Mouse (Mus musculus): ENCODE measurements around the gene Inpp5d. TPM values are rescaled to one million over a fixed set of nuclear protein-coding genes. Genes with fewer than 3 reads are reported as not detected.

Inpp5d gene
- polyA plus RNA-seq, 1 experiment = 278 TPM

- Histone ChIP-seq H3K27ac (ENCODE audit: control insufficient read depth, insufficient read depth, low read length) (no peak overlapping the region), H3K4me3 (ENCODE audit: control insufficient read depth, insufficient read depth, low read length) (no peak overlapping the region), H3K27me3 (ENCODE audit: control insufficient read depth, insufficient read depth, low read length) (no peaks in the 10 kb centered on the region), H3K4me1 (replicated peaks; ENCODE audit: control insufficient read depth, insufficient read depth, low read length) (peaks cover 22% of the 10 kb centered on the region), H3K36me3 (ENCODE audit: control insufficient read depth, insufficient read depth, low read length) (peaks cover 6% of the 10 kb centered on the region)
- TF ChIP-seq CTCF (IDR thresholded peaks at IDR 0.05; ENCODE audit: borderline replicate concordance, control insufficient read depth, extremely low read depth, insufficient read depth, low read length, poor library complexity) = no peak
- TF ChIP-seq POLR2A (IDR thresholded peaks at IDR 0.05; ENCODE audit: control insufficient read depth, extremely low read depth, insufficient read depth, low read length, poor library complexity) = no peak
- DNase-seq = no peak
- WGBS = 86% methylated on average over 10 of the region's 10 CpGs
These were observed 11.5 kb downstream of the Inpp5d start for GRCm38 (mm10) chr1:87631584-87631983.

DNA sequence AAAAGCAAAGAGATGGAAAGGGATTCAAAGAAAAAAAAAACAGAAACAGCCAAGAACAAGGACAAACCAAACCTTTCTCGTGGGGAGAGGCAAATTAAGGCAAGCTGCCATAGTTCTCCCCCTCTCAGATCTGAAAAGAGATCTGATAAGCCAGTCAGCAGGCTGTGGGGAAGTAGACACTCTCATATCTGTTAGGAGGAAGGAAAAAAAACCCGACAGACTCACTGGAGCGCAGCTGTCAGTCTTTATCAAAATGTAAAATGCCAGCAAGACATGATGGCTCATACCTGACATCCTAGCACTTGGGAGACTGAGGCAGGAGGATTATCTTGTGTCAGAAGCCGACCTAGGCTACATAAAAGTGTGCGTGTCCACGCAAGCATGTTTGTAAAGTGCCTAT lies 12.1 kb downstream of the Inpp5d start:
- TF ChIP-seq CTCF (IDR thresholded peaks at IDR 0.05; ENCODE audit: borderline replicate concordance, control insufficient read depth, extremely low read depth, insufficient read depth, low read length, poor library complexity) = no peak
- TF ChIP-seq POLR2A (IDR thresholded peaks at IDR 0.05; ENCODE audit: control insufficient read depth, extremely low read depth, insufficient read depth, low read length, poor library complexity) = no peak
- 41% methylated on average over 6 of the region's 6 CpGs for WGBS
- Histone ChIP-seq H3K4me1 (replicated peaks; ENCODE audit: control insufficient read depth, insufficient read depth, low read length) (peaks cover 21% of the 10 kb centered on the region), H3K27me3 (ENCODE audit: control insufficient read depth, insufficient read depth, low read length) (no peaks in the 10 kb centered on the region), H3K36me3 (ENCODE audit: control insufficient read depth, insufficient read depth, low read length) (peaks cover 6% of the 10 kb centered on the region), H3K4me3 (ENCODE audit: control insufficient read depth, insufficient read depth, low read length) (no peak overlapping the region), H3K27ac (ENCODE audit: control insufficient read depth, insufficient read depth, low read length) (no peak overlapping the region)
- no peak for DNase-seq

GRCm38 (mm10) chr1:87636716-87637117 lies 16.6 kb downstream of the Inpp5d start:
- no peaks in the 10 kb centered on the region for H3K27me3 ChIP-seq (ENCODE audit: control insufficient read depth, insufficient read depth, low read length)
- TF ChIP-seq POLR2A (IDR thresholded peaks at IDR 0.05; ENCODE audit: control insufficient read depth, extremely low read depth, insufficient read depth, low read length, poor library complexity) = no peak
- TF ChIP-seq CTCF (IDR thresholded peaks at IDR 0.05; ENCODE audit: borderline replicate concordance, control insufficient read depth, extremely low read depth, insufficient read depth, low read length, poor library complexity) = no peak
- H3K36me3 ChIP-seq (ENCODE audit: control insufficient read depth, insufficient read depth, low read length) = peaks cover 8% of the 10 kb centered on the region
- WGBS = 12% methylated on average over 12 of the region's 12 CpGs
- no peak overlapping the region for H3K27ac ChIP-seq (ENCODE audit: control insufficient read depth, insufficient read depth, low read length)
- peaks cover 38% of the 10 kb centered on the region for H3K4me1 ChIP-seq (replicated peaks; ENCODE audit: control insufficient read depth, insufficient read depth, low read length)
- H3K4me3 ChIP-seq (ENCODE audit: control insufficient read depth, insufficient read depth, low read length) = no peak overlapping the region
- no peak for DNase-seq

GRCm38 (mm10) chr1:87637121-87637877 lies 17.2 kb downstream of the Inpp5d start:
- no peak for TF ChIP-seq CTCF (IDR thresholded peaks at IDR 0.05; ENCODE audit: borderline replicate concordance, control insufficient read depth, extremely low read depth, insufficient read depth, low read length, poor library complexity)
- WGBS = 4% methylated on average over 4 of the region's 4 CpGs
- Histone ChIP-seq H3K27me3 (ENCODE audit: control insufficient read depth, insufficient read depth, low read length) (no peaks in the 10 kb centered on the region), H3K4me1 (replicated peaks; ENCODE audit: control insufficient read depth, insufficient read depth, low read length) (peaks cover 36% of the 10 kb centered on the region), H3K36me3 (ENCODE audit: control insufficient read depth, insufficient read depth, low read length) (peaks cover 10% of the 10 kb centered on the region), H3K27ac (ENCODE audit: control insufficient read depth, insufficient read depth, low read length) (no peak overlapping the region), H3K4me3 (ENCODE audit: control insufficient read depth, insufficient read depth, low read length) (no peak overlapping the region)
- DNase-seq = peak; percentile 55

DNA sequence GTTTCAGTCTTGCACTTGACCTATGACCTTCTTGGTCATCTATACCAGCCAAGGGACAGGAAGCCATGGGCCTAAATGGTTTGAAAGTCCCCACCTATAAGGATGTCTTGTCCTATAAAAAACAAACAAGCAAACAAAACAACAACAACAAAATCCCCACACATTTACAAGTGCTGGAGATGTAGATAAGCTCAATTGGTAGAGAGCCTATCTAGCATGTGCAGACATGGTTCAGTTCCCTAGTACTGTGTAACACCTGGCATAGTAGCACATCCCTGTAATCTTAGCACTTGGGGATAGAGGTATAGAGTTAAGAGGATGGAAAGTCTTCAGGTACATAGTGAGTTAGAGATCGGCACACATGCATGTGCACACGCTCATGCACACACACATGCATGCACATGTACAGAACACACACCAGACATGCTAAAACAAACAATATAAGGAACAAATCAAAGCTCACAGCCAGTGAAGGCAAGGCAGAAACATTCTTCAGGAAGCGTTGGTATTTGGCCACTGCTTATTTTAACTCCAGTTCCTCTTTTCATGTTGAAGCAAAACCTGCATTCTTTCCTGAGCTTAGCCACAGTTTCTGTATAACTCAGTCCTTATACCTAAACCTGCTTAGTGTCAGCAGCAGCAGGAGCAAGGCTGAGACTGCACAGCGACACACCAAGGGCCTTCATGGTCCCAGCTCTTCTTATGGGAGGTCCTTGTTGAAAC lies 17.9 kb downstream of the Inpp5d start:
- TF ChIP-seq CTCF (IDR thresholded peaks at IDR 0.05; ENCODE audit: borderline replicate concordance, control insufficient read depth, extremely low read depth, insufficient read depth, low read length, poor library complexity) (no peak), POLR2A (IDR thresholded peaks at IDR 0.05; ENCODE audit: control insufficient read depth, extremely low read depth, insufficient read depth, low read length, poor library complexity) (no peak)
- 52% methylated on average over 4 of the region's 4 CpGs for WGBS
- Histone ChIP-seq H3K36me3 (ENCODE audit: control insufficient read depth, insufficient read depth, low read length) (peaks cover 14% of the 10 kb centered on the region), H3K27me3 (ENCODE audit: control insufficient read depth, insufficient read depth, low read length) (no peaks in the 10 kb centered on the region), H3K4me1 (replicated peaks; ENCODE audit: control insufficient read depth, insufficient read depth, low read length) (peaks cover 34% of the 10 kb centered on the region), H3K27ac (ENCODE audit: control insufficient read depth, insufficient read depth, low read length) (no peak overlapping the region), H3K4me3 (ENCODE audit: control insufficient read depth, insufficient read depth, low read length) (no peak overlapping the region)
- DNase-seq = no peak

DNA sequence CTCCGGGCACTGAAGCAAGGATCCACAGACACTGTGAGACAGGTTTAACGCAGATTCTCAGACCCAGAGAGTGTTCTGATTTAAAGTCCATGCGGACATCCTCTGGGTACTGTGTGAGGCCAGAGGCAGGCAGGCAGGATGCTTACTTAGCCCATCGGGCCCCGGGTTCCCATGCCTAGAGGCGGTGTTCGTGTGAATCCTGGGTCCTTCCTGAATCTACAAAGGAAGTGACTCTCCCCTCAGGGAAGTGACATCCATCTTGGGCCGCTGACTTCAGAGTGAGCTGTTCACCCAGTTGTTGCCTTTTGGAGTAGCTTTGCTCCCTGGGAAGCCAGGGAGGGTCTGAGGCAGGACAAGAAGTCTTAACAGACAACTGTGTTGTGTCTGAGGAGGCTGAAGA lies 19.6 kb downstream of the Inpp5d start:
- H3K4me1 ChIP-seq (replicated peaks; ENCODE audit: control insufficient read depth, insufficient read depth, low read length) = peaks cover 34% of the 10 kb centered on the region
- H3K4me3 ChIP-seq (ENCODE audit: control insufficient read depth, insufficient read depth, low read length) = no peak overlapping the region
- H3K36me3 ChIP-seq (ENCODE audit: control insufficient read depth, insufficient read depth, low read length) = peaks cover 18% of the 10 kb centered on the region
- WGBS = 55% methylated on average over 8 of the region's 8 CpGs
- DNase-seq = no peak
- TF ChIP-seq CTCF (IDR thresholded peaks at IDR 0.05; ENCODE audit: borderline replicate concordance, control insufficient read depth, extremely low read depth, insufficient read depth, low read length, poor library complexity) = no peak
- TF ChIP-seq POLR2A (IDR thresholded peaks at IDR 0.05; ENCODE audit: control insufficient read depth, extremely low read depth, insufficient read depth, low read length, poor library complexity) = no peak
- no peaks in the 10 kb centered on the region for H3K27me3 ChIP-seq (ENCODE audit: control insufficient read depth, insufficient read depth, low read length)
- H3K27ac ChIP-seq (ENCODE audit: control insufficient read depth, insufficient read depth, low read length) = no peak overlapping the region
